Mouse (Mus musculus) brown adipose tissue, adult 24 weeks (tissue): ENCODE results near the gene Gas1. TPM values are rescaled to one million over a fixed set of nuclear protein-coding genes. Genes with fewer than 3 reads are reported as not detected.
A peak's percentile ranks its signal among the peaks of the same experiment; 100 is the strongest.

Experiments used
- H3K27ac ChIP-seq: fragments of 200-500 bp; replicated peaks from 2 replicates; pipeline ENCODE4 v1.5.1; 2012; ENCODE audit warnings: low read depth, mild to moderate bottlenecking, low read length
- H3K4me1 ChIP-seq: fragments of 200-500 bp; 2 replicates; pipeline ENCODE4 v1.6.1; 2012; ENCODE audit warnings: low read length, mixed read lengths; ENCODE audit not compliant: control insufficient read depth, insufficient read depth, insufficient read length
- H3K4me3 ChIP-seq: fragments of 200-500 bp; 2 replicates; pipeline ENCODE4 v1.5.1; 2012; ENCODE audit warnings: low read depth, mild to moderate bottlenecking, low read length, moderate library complexity; ENCODE audit not compliant: insufficient read depth
- polyA plus RNA-seq: library from polyadenylated mRNA; stranded (reverse); fragments of >200 nt; gene quantifications from 2 replicates; pipeline ENCODE4 v1.2.4, GENCODE M21; 2012; ENCODE audit not compliant: missing spikeins, insufficient read depth, insufficient read length

The Gas1 gene
- polyA plus RNA-seq, 1 experiment = 35.6 TPM

GRCm38 (mm10) chr13:60147857-60148181 lies 29.3 kb downstream of the Gas1 start:
- Histone ChIP-seq H3K4me3 (no peak overlapping the region), H3K27ac (no peak overlapping the region), H3K4me1 (no peaks in the 10 kb centered on the region)

GRCm38 (mm10) chr13:60146994-60147856 lies 29.9 kb downstream of the Gas1 start:
- H3K4me1 ChIP-seq = no peaks in the 10 kb centered on the region
- H3K4me3 ChIP-seq = peak overlapping the region; percentile 41
- H3K27ac ChIP-seq = no peak overlapping the region

GRCm38 (mm10) chr13:60146231-60146630 lies 30.9 kb downstream of the Gas1 start:
- Histone ChIP-seq H3K4me3 (no peak overlapping the region), H3K27ac (no peak overlapping the region)

GRCm38 (mm10) chr13:60136962-60137361 lies 40.2 kb downstream of the Gas1 start:
- Histone ChIP-seq H3K27ac (no peak overlapping the region), H3K4me1 (no peaks in the 10 kb centered on the region), H3K4me3 (no peak overlapping the region)

More at GRCm38 (mm10) chr13:60146231-60146630, 30.9 kb downstream of the Gas1 start:
- no peaks in the 10 kb centered on the region for H3K4me1 ChIP-seq

GRCm38 (mm10) chr13:60134439-60134799 lies 42.7 kb downstream of the Gas1 start:
- Histone ChIP-seq H3K4me1 (no peaks in the 10 kb centered on the region), H3K4me3 (no peak overlapping the region), H3K27ac (no peak overlapping the region)

- H3K27ac ChIP-seq = no peak overlapping the region
- H3K4me3 ChIP-seq = no peak overlapping the region
- no peaks in the 10 kb centered on the region for H3K4me1 ChIP-seq
Observed at GRCm38 (mm10) chr13:60133716-60134438, 43.3 kb downstream of the Gas1 start.

GRCm38 (mm10) chr13:60131771-60132170 lies 45.4 kb downstream of the Gas1 start:
- Histone ChIP-seq H3K4me3 (no peak overlapping the region), H3K4me1 (no peaks in the 10 kb centered on the region), H3K27ac (no peak overlapping the region)

- Histone ChIP-seq H3K27ac (no peak overlapping the region), H3K4me1 (no peaks in the 10 kb centered on the region; the same call in 1 of the 2 replicates), H3K4me3 (no peak overlapping the region)
Observed at GRCm38 (mm10) chr13:60129541-60129940, 47.6 kb downstream of the Gas1 start.

GRCm38 (mm10) chr13:60126338-60126737 lies 50.8 kb downstream of the Gas1 start:
- Histone ChIP-seq H3K27ac (no peak overlapping the region), H3K4me3 (no peak overlapping the region), H3K4me1 (peaks cover 5% of the 10 kb centered on the region)

- Histone ChIP-seq H3K4me1 (peaks cover 5% of the 10 kb centered on the region), H3K27ac (no peak overlapping the region), H3K4me3 (no peak overlapping the region)
Observed at GRCm38 (mm10) chr13:60125501-60126305, 51.5 kb downstream of the Gas1 start.

- Histone ChIP-seq H3K27ac (0 out of 2 replicates have a peak overlapping the region, but pooled peaks have one; percentile 38), H3K4me3 (no peak overlapping the region), H3K4me1 (peaks cover 5% of the 10 kb centered on the region)
Observed at GRCm38 (mm10) chr13:60125020-60125419, 52.1 kb downstream of the Gas1 start.

GRCm38 (mm10) chr13:60124456-60124855 lies 52.7 kb downstream of the Gas1 start:
- peak overlapping the region; percentile 31; the same call in 1 of the 2 replicates for H3K27ac ChIP-seq
- H3K4me3 ChIP-seq = no peak overlapping the region
- H3K4me1 ChIP-seq = peaks cover 5% of the 10 kb centered on the region
